26 mouse cellular contexts compared by ENCODE assay signal in the genomic region with DNA sequence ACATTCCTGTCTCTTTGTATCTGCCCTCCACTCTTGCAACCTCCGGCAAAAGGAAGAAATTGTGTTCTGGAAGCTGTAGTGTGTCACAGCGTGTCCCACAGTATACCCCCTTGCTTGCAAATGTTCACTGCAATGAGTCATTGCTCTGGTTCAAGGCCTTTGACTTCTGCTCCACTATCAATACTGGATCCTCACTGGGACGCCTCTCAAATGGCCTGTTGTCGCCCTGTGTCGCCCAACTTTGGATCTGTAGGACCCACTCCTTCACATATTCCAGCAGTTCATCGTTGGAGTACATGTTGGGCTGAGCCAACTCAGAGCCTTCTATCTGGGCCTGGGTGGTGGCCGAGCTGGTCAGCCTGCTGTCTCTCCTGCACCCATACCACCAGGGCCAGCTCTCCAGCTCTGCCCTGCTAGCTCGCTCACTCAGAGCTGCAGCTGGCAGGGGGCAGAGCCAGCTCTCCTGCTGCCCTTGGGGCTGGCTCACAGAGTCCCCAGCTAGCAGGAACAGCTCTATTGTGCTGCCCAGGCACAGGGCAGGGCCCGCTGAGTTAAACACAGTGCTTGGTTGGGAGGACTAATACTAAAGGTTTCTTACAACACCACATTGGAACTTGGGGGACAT. TPM values are rescaled to one million over a fixed set of nuclear protein-coding genes. Genes with fewer than 3 reads are reported as not detected.
DNase-seq lines count a peak whose midpoint lies in the region.
"Had no signal": no experiment of that assay in that cellular context is flagged by ENCODE, and none has a peak within 500 bp of the region (broad histone marks: within the 10 kb centered on the region; RNA-seq: fewer than 3 reads in every experiment).

No protein-coding gene starts in this region.

- H3K4me1 ChIP-seq in forebrain, embryonic 10.5 days = no peaks in the 10 kb centered on the region
- H3K4me1 ChIP-seq: embryonic facial prominence, embryonic 10.5 days; embryonic facial prominence, embryonic 13.5 days; forebrain, embryonic 13.5 days; heart, embryonic 15.5 days; hindbrain, embryonic 13.5 days; intestine, embryonic 15.5 days had no signal

- no peak overlapping the region for H3K4me3 ChIP-seq in forebrain, embryonic 10.5 days
- H3K4me3 ChIP-seq: embryonic facial prominence, embryonic 10.5 days; embryonic facial prominence, embryonic 13.5 days; erythroblast, embryonic 14.5 days; forebrain, embryonic 13.5 days; heart, embryonic 12.5 days; heart, embryonic 15.5 days; hindbrain, embryonic 10.5 days; hindbrain, embryonic 13.5 days; intestine, embryonic 15.5 days had no signal

- 81% methylated on average over 9 of the region's 9 CpGs for WGBS in forebrain, embryonic 10.5 days

- no peaks in the 10 kb centered on the region for H3K27me3 ChIP-seq in forebrain, embryonic 10.5 days (ENCODE audit: poor library complexity, severe bottlenecking)
- H3K27me3 ChIP-seq: embryonic facial prominence, embryonic 13.5 days; forebrain, embryonic 13.5 days; heart, embryonic 12.5 days; heart, embryonic 15.5 days; hindbrain, embryonic 13.5 days; intestine, embryonic 15.5 days had no signal

- no peaks in the 10 kb centered on the region for H3K36me3 ChIP-seq in forebrain, embryonic 10.5 days (replicated peaks)
- H3K36me3 ChIP-seq: embryonic facial prominence, embryonic 10.5 days; embryonic facial prominence, embryonic 13.5 days; heart, embryonic 12.5 days; heart, embryonic 15.5 days; hindbrain, embryonic 10.5 days; hindbrain, embryonic 13.5 days; intestine, embryonic 15.5 days had no signal

- peak; percentile 75 for DNase-seq in adrenal gland, adult 2 months
- no peak for DNase-seq in adrenal gland, postnatal 4 days (ENCODE audit: low spot score in 2 of 2)
- DNase-seq in ovary, adult 18-20 months (ENCODE audit: low spot score) = peak; percentile 10
- DNase-seq in ovary, postnatal 14 days (ENCODE audit: low spot score) = no peak
- peak; percentile 56 for DNase-seq in adrenal gland, postnatal 14 days
- no peak for DNase-seq in forebrain, embryonic 10.5 days (ENCODE audit: extremely low spot score, low spot score)
- no peak for DNase-seq in layer of hippocampus, postnatal 25 days (ENCODE audit: extremely low spot score in 1 of 2, low spot score in 1 of 2)
- DNase-seq: B cell, adult 2 months; cerebellum, adult 11-12 months; cerebellum, adult 8-10 months; cerebellum, postnatal 36 days; embryo, embryonic 11 days; gastrocnemius, postnatal 10 days; gastrocnemius, postnatal 36 days; heart, postnatal 10 days; heart, postnatal 36 days; kidney, adult 11 months had no signal

- no peaks in the 10 kb centered on the region for H3K9me3 ChIP-seq in forebrain, embryonic 10.5 days
- H3K9me3 ChIP-seq: embryonic facial prominence, embryonic 10.5 days; embryonic facial prominence, embryonic 13.5 days; forebrain, embryonic 13.5 days; heart, embryonic 12.5 days; heart, embryonic 15.5 days; hindbrain, embryonic 10.5 days; hindbrain, embryonic 13.5 days; intestine, embryonic 15.5 days had no signal

- no peak overlapping the region for H3K27ac ChIP-seq in forebrain, embryonic 10.5 days
- H3K27ac ChIP-seq: embryonic facial prominence, embryonic 10.5 days; embryonic facial prominence, embryonic 13.5 days; forebrain, embryonic 13.5 days; heart, embryonic 15.5 days; hindbrain, embryonic 10.5 days; hindbrain, embryonic 13.5 days; intestine, embryonic 15.5 days had no signal

RNA-seq across cellular contexts. Expression of a gene that starts 50.0 kb away (rescaled TPM):
- 100 to 1,000 TPM in 1 of 2 experiments, 10 to 100 TPM in 1; 75.1 to 135 TPM for total RNA-seq in adrenal gland, adult 2 months (2021)
- polyA plus RNA-seq in adrenal gland, adult 2 months (2012; rRNA removed) = 153 and 231 TPM in 2 replicates
- total RNA-seq in adrenal gland, postnatal 4 days (2021) = 10 to 100 TPM; 79.2 to 89.3 TPM
- 71.6 and 89.0 TPM in 2 replicates for total RNA-seq in adrenal gland, postnatal 14 days (2021)
- 4.2 TPM in 2 replicates for polyA plus RNA-seq in forebrain, embryonic 10.5 days (2016; fragmentation: Nextera tagmentation; extraction: Ambion mirVana)
- total RNA-seq in layer of hippocampus, postnatal 25 days (2021) = 10 to 100 TPM; 40.9 to 43.0 TPM

Comparison
In these comparisons a context has a peak if more than half of its experiments do, and no peak if none do; other contexts are left out.
1. DNase-seq: peak in adrenal gland, adult 2 months (single experiment), ovary, adult 18-20 months (single experiment) and adrenal gland, postnatal 14 days (single experiment); none in adrenal gland, postnatal 4 days (0 of 2), ovary, postnatal 14 days (single experiment), forebrain, embryonic 10.5 days (single experiment) and layer of hippocampus, postnatal 25 days (0 of 2).